Mouse (Mus musculus) lung, postnatal 0 days (tissue): ENCODE data around the gene Tctn1. TPM values are rescaled to one million over a fixed set of nuclear protein-coding genes. Genes with fewer than 3 reads are reported as not detected.
A peak's percentile ranks its signal among the peaks of the same experiment; 100 is the strongest.

Source experiments
- ATAC-seq: fragments of 200-750 bp; cut with Nextera tagmentation; 2 replicates; pipeline ENCODE4 v1.8.0; 2017; ENCODE audit warnings: moderate library complexity
- DNase-seq: peaks from one replicate; pipeline ENCODE4 v3.0.0-alpha.2; 2016; ENCODE audit warnings: low spot score
- H3K27ac ChIP-seq: fragments of 300-500 bp; sonication (generic); 2 replicates; pipeline ENCODE4 v1.5.1; 2014; ENCODE audit warnings: antibody characterized with exemption, mild to moderate bottlenecking, low read length, mixed read lengths
- H3K27me3 ChIP-seq: fragments of 300-500 bp; sonication (generic); replicated peaks from 2 replicates; pipeline ENCODE4 v1.6.1; 2014; ENCODE audit warnings: low read length, mixed read lengths; ENCODE audit not compliant: insufficient read depth
- H3K36me3 ChIP-seq: fragments of 300-500 bp; sonication (generic); 2 replicates; pipeline ENCODE4 v1.6.1; 2014; ENCODE audit warnings: low read length, mixed read lengths; ENCODE audit not compliant: insufficient read depth
- H3K4me1 ChIP-seq: fragments of 300-500 bp; sonication (generic); 2 replicates; pipeline ENCODE4 v1.6.1; 2014; ENCODE audit warnings: antibody characterized with exemption, low read depth, low read length, mixed read lengths; ENCODE audit not compliant: insufficient read depth
- H3K4me2 ChIP-seq: fragments of 300-500 bp; sonication (generic); replicated peaks from 2 replicates; pipeline ENCODE4 v1.6.1; 2014; ENCODE audit warnings: low read depth, mild to moderate bottlenecking, low read length, moderate library complexity, mixed read lengths
- H3K4me3 ChIP-seq: fragments of 300-500 bp; sonication (generic); 2 replicates; pipeline ENCODE4 v1.5.1; 2014; ENCODE audit warnings: low read depth, low read length
- H3K9ac ChIP-seq: fragments of 300-500 bp; sonication (generic); replicated peaks from 2 replicates; pipeline ENCODE4 v1.6.1; 2014; ENCODE audit warnings: low read depth, mild to moderate bottlenecking
- H3K9me3 ChIP-seq: fragments of 300-500 bp; sonication (generic); 2 replicates; pipeline ENCODE4 v1.6.1; 2016; ENCODE audit warnings: low read length, mixed read lengths
- CTCF ChIP-seq: IDR thresholded peaks from 2 replicates; pipeline ENCODE4 v1.5.1; 2016; ENCODE audit warnings: antibody characterized with exemption, mild to moderate bottlenecking
- EP300 ChIP-seq: IDR thresholded peaks from 2 replicates; pipeline ENCODE4 v1.6.1; 2016; ENCODE audit warnings: antibody characterized with exemption, mild to moderate bottlenecking, control low read depth
- WGBS: fragments of 180-500 bp; shearing (Covaris S2); extraction: QIAGEN DNeasy Blood & Tissue Kit; methylation state at CpG from one replicate; pipeline ENCODE4 v1.1.7; 2014; 5-methylcytosine and 5-hydroxymethylcytosine counted together
- polyA plus RNA-seq: library from polyadenylated mRNA; unstranded; fragments of >200 nt; fragmentation: Nextera tagmentation; extraction: Ambion mirVana; gene quantifications from 2 replicates; pipeline ENCODE4 v1.2.1, GENCODE M21; 2015

The Tctn1 gene
- polyA plus RNA-seq, 1 experiment from 2014 or later: 4.5 TPM

- Histone ChIP-seq H3K4me1 (0 out of 2 replicates have a peak, but pooled peaks cover 3% of the 10 kb centered on the region), H3K36me3 (no peaks in the 10 kb centered on the region), H3K4me3 (no peak overlapping the region), H3K9me3 (no peaks in the 10 kb centered on the region), H3K4me2 (no peak overlapping the region), H3K27me3 (no peaks in the 10 kb centered on the region), H3K9ac (no peak overlapping the region), H3K27ac (no peak overlapping the region)
- DNase-seq: no peak
- TF ChIP-seq EP300 (no peak), CTCF (no peak)
- ATAC-seq: no peak
- WGBS: 91% methylated on average over 8 of the region's 8 CpGs
Measured at GRCm38 (mm10) chr5:122210890-122211289, 53.4 kb downstream of the Tctn1 start.

GRCm38 (mm10) chr5:122209591-122210368, 54.5 kb downstream of the Tctn1 start:
- Histone ChIP-seq H3K27me3 (no peaks in the 10 kb centered on the region), H3K4me1 (0 out of 2 replicates have a peak, but pooled peaks cover 3% of the 10 kb centered on the region), H3K9me3 (no peaks in the 10 kb centered on the region), H3K27ac (no peak overlapping the region), H3K36me3 (no peaks in the 10 kb centered on the region), H3K4me3 (peak overlapping the region; percentile 13; the same call in 1 of the 2 replicates), H3K4me2 (peak overlapping the region; percentile 57), H3K9ac (no peak overlapping the region)
- peak; percentile 52 for DNase-seq
- ATAC-seq: peak; percentile 60
- WGBS: 6% methylated on average over 21 of the region's 21 CpGs
- TF ChIP-seq EP300 (no peak), CTCF (no peak)

- Histone ChIP-seq H3K27ac (no peak overlapping the region), H3K4me2 (no peak overlapping the region)
- 53% methylated on average over 6 of the region's 6 CpGs for WGBS
Measured at GRCm38 (mm10) chr5:122208909-122209308, 55.4 kb downstream of the Tctn1 start.

GRCm38 (mm10) chr5:122206475-122206874, 57.8 kb downstream of the Tctn1 start, which contains the start of gene Hvcn1:
TSS of gene Hvcn1 (plus strand) at chr5:122206804.
- Histone ChIP-seq H3K36me3 (no peaks in the 10 kb centered on the region), H3K4me3 (no peak within 1 kb of the TSS), H3K4me2 (no peak within 1 kb of the TSS), H3K9me3 (no peaks in the 10 kb centered on the region), H3K9ac (no peak within 1 kb of the TSS), H3K4me1 (0 out of 2 replicates have a peak, but pooled peaks cover 3% of the 10 kb centered on the region), H3K27ac (no peak within 1 kb of the TSS), H3K27me3 (no peaks in the 10 kb centered on the region)
- ATAC-seq (no peak), DNase-seq (no peak)
- no peak for TF ChIP-seq CTCF
- TF ChIP-seq EP300: no peak
- 67% methylated on average over 4 of the region's 4 CpGs for WGBS

More at GRCm38 (mm10) chr5:122208909-122209308, 55.4 kb downstream of the Tctn1 start:
- Histone ChIP-seq H3K4me3 (no peak overlapping the region), H3K9me3 (no peaks in the 10 kb centered on the region), H3K27me3 (no peaks in the 10 kb centered on the region), H3K36me3 (no peaks in the 10 kb centered on the region), H3K9ac (no peak overlapping the region), H3K4me1 (0 out of 2 replicates have a peak, but pooled peaks cover 3% of the 10 kb centered on the region)
- TF ChIP-seq CTCF (no peak), EP300 (no peak)
- no peak for ATAC-seq
- DNase-seq: no peak

GRCm38 (mm10) chr5:122204180-122204579, 60.1 kb downstream of the Tctn1 start:
- Histone ChIP-seq H3K9ac (no peak overlapping the region), H3K27ac (no peak overlapping the region), H3K36me3 (no peaks in the 10 kb centered on the region), H3K9me3 (no peaks in the 10 kb centered on the region), H3K27me3 (no peaks in the 10 kb centered on the region), H3K4me1 (no peaks in the 10 kb centered on the region), H3K4me2 (no peak overlapping the region), H3K4me3 (no peak overlapping the region)
- TF ChIP-seq CTCF (no peak), EP300 (no peak)
- WGBS: 49% methylated on average over 2 of the region's 2 CpGs
- ATAC-seq: no peak
- no peak for DNase-seq

GRCm38 (mm10) chr5:122201904-122202303, 62.4 kb downstream of the Tctn1 start:
- ATAC-seq (no peak), DNase-seq (no peak)
- Histone ChIP-seq H3K4me3 (no peak overlapping the region), H3K9me3 (no peaks in the 10 kb centered on the region), H3K4me1 (no peaks in the 10 kb centered on the region), H3K4me2 (no peak overlapping the region), H3K36me3 (no peaks in the 10 kb centered on the region), H3K9ac (no peak overlapping the region), H3K27me3 (no peaks in the 10 kb centered on the region), H3K27ac (no peak overlapping the region)
- 86% methylated on average over 6 of the region's 6 CpGs for WGBS
- TF ChIP-seq EP300 (no peak), CTCF (no peak)
